Mouse (Mus musculus): ENCODE data around the gene Zfp358. TPM values are rescaled to one million over a fixed set of nuclear protein-coding genes. Genes with fewer than 3 reads are reported as not detected.

The Zfp358 gene
- polyA plus RNA-seq, 1 experiment from 2014 or later, result 66.2 TPM

DNA sequence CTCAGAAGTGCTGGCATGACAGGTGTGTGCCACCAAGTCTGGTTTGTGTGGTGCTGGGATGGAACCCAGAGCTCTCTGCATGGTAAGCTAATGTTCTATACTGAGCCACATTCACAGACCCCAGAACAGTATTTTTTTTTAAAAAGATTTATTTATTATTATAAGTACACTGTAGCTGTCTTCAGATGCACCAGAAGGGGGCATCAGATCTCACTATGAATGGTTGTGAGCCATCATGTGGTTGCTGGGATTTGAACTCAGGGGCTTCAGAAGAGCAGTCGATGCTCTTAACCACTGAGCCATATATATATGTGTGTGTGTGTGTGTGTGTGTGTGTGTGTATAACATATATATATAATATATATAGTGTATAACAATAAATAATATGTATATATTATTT, 24.1 kb upstream of the Zfp358 start:
- no peaks in the 10 kb centered on the region for H3K36me3 ChIP-seq (ENCODE audit: control insufficient read depth, insufficient read depth, low read length)
- 0 out of 2 replicates have a peak, but pooled peaks cover 3% of the 10 kb centered on the region for H3K4me1 ChIP-seq (ENCODE audit: control insufficient read depth, insufficient read depth, low read length)
- no peaks in the 10 kb centered on the region for H3K9me3 ChIP-seq (replicated peaks; ENCODE audit: control insufficient read depth, low read length)
- H3K9ac ChIP-seq (ENCODE audit: low read length), result no peak overlapping the region
- no peak for ATAC-seq
- 97% methylated on average over 1 of the region's 1 CpGs for WGBS
- no peak overlapping the region for H3K4me3 ChIP-seq (ENCODE audit: low read depth, low read length)
- H3K4me2 ChIP-seq (ENCODE audit: low read length), result no peak overlapping the region
- DNase-seq (ENCODE audit: low spot score), result no peak
- no peaks in the 10 kb centered on the region for H3K27me3 ChIP-seq (replicated peaks; ENCODE audit: control insufficient read depth, insufficient read depth, low read length)
- H3K27ac ChIP-seq (ENCODE audit: low read depth, low read length), result no peak overlapping the region

DNA sequence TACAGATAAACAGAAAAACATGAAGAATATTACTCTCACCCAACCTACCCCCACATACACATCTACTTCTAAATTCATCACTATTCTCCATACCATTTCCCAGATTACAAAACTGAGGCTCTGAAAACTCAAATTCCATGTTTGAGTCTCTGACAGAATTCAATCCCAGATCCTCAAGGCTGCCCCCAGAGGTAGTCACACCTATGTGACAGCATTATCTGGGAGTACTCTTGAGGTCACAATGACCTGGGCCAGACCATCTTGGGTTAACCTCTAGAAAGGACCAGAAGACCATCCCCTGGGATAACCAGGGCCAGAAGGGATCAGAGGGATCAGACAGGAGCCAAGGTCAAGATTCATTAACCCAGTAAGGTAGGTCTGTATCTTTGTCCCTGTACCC, 22.4 kb upstream of the Zfp358 start, which contains the start of gene Tex45:
Gene Tex45 (plus strand): TSS at position 301 of the 400 bp plus-strand sequence.
- DNase-seq (ENCODE audit: low spot score) (no peak), ATAC-seq (no peak)
- no peaks in the 10 kb centered on the region for H3K27me3 ChIP-seq (replicated peaks; ENCODE audit: control insufficient read depth, insufficient read depth, low read length)
- no peaks in the 10 kb centered on the region for H3K36me3 ChIP-seq (ENCODE audit: control insufficient read depth, insufficient read depth, low read length)
- no peaks in the 10 kb centered on the region for H3K9me3 ChIP-seq (replicated peaks; ENCODE audit: control insufficient read depth, low read length)
- 0 out of 2 replicates have a peak, but pooled peaks cover 3% of the 10 kb centered on the region for H3K4me1 ChIP-seq (ENCODE audit: control insufficient read depth, insufficient read depth, low read length)
- no peak within 1 kb of the TSS for H3K4me2 ChIP-seq (ENCODE audit: low read length)
- H3K4me3 ChIP-seq (ENCODE audit: low read depth, low read length), result no peak within 1 kb of the TSS
- no peak within 1 kb of the TSS for H3K9ac ChIP-seq (ENCODE audit: low read length)
- no peak within 1 kb of the TSS for H3K27ac ChIP-seq (ENCODE audit: low read depth, low read length)

DNA sequence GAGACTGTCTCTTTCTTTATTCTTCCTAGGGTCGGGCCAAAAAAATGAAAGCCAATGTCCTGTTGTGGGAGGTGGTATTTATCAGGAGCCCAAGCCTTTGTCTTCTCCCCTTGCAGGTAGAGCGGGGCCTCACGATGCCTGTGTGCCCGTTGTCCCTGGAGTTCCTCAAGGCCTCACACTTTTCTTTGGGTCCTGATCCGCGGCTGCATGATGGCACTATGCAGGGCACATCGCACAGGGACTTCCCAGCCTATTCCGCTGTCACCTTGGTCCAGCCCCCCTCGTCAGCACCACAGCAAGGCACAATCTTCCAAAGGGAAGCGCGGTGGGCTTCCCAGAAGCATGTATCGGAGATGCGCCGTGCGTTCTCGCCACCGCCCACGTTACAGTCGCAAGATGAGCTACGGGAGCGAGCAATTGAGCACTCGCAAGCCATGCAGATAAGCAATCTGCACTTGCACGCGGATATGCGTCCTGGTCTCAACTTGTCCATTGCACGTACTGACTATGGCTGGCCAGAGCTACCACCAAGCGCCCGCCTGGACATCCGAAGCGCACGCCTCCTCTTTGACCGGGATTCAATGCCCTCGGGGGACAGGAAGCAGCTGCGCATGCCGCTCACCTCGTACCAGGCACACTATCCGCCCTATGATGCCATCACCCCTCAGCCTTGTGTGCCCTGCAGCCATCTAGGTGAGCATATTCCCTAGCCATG, 17.1 kb upstream of the Zfp358 start:
- 40% methylated on average over 37 of the region's 37 CpGs for WGBS

DNA sequence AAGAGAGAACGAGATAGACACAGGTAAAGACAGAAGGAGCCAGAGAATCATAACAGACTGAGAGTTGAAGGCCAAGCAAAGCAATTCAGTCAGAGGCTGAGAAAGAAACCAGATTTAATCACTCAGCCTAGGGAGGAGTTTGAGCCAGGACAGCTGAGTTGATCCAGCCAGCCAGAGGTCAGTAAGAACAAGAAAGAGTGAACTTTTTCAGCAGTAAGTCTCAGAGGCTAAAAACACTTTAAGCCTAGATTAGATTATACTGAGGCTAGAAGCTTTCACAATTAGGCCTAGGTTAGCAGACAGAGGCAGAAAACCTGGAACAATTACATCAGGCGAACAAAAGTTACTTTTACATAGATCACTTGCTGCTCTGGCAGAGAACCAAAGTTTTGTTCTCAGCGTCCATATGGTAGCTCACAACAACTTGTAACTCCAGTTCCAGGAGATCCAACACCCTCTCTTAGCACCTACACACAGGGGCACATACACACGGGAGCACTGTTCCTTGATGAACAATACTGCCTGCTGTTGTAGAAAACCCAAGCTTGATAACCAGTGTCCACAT, 12.6 kb upstream of the Zfp358 start:
- no peaks in the 10 kb centered on the region for H3K36me3 ChIP-seq (ENCODE audit: control insufficient read depth, insufficient read depth, low read length)
- no peaks in the 10 kb centered on the region for H3K9me3 ChIP-seq (replicated peaks; ENCODE audit: control insufficient read depth, low read length)
- H3K4me3 ChIP-seq (ENCODE audit: low read depth, low read length), result no peak overlapping the region
- WGBS, result 74% methylated on average over 4 of the region's 4 CpGs
- H3K27ac ChIP-seq (ENCODE audit: low read depth, low read length), result no peak overlapping the region
- DNase-seq (ENCODE audit: low spot score) (no peak), ATAC-seq (no peak)
- no peak overlapping the region for H3K4me2 ChIP-seq (ENCODE audit: low read length)
- no peak overlapping the region for H3K9ac ChIP-seq (ENCODE audit: low read length)
- no peaks in the 10 kb centered on the region for H3K27me3 ChIP-seq (replicated peaks; ENCODE audit: control insufficient read depth, insufficient read depth, low read length)
- H3K4me1 ChIP-seq (ENCODE audit: control insufficient read depth, insufficient read depth, low read length), result no peaks in the 10 kb centered on the region

More for the DNA sequence above, 17.1 kb upstream of the Zfp358 start:
- Histone ChIP-seq H3K9me3 (replicated peaks; ENCODE audit: control insufficient read depth, low read length) (no peaks in the 10 kb centered on the region), H3K4me3 (ENCODE audit: low read depth, low read length) (peak overlapping the region; percentile 14), H3K4me2 (ENCODE audit: low read length) (peak overlapping the region; percentile 46), H3K9ac (ENCODE audit: low read length) (peak overlapping the region; percentile 46), H3K4me1 (ENCODE audit: control insufficient read depth, insufficient read depth, low read length) (no peaks in the 10 kb centered on the region), H3K36me3 (ENCODE audit: control insufficient read depth, insufficient read depth, low read length) (no peaks in the 10 kb centered on the region), H3K27me3 (replicated peaks; ENCODE audit: control insufficient read depth, insufficient read depth, low read length) (no peaks in the 10 kb centered on the region), H3K27ac (ENCODE audit: low read depth, low read length) (no peak overlapping the region)
- DNase-seq (ENCODE audit: low spot score) (peak; percentile 36), ATAC-seq (peak; percentile 42)

DNA sequence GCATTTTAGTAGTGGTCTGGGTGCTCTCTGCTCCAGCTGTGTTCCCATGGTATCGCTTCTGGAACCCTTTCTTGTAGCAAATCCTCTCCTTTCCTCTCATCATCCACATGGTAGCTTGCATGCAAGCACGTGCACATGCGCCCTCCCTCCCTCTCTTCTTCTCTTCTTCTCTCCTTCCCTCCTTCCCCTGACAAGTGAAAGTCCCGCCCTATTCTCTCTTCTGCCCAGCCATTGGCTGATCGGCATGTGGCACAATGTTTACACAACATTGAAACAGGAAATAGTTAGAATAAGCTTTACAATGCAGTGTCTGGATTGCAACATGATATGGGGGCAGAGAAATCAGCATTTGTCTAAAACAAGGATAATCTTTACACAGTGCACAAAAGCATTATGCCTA, 11.3 kb upstream of the Zfp358 start:
- no peak overlapping the region for H3K4me3 ChIP-seq (ENCODE audit: low read depth, low read length)
- WGBS, result 67% methylated on average over 5 of the region's 5 CpGs

DNA sequence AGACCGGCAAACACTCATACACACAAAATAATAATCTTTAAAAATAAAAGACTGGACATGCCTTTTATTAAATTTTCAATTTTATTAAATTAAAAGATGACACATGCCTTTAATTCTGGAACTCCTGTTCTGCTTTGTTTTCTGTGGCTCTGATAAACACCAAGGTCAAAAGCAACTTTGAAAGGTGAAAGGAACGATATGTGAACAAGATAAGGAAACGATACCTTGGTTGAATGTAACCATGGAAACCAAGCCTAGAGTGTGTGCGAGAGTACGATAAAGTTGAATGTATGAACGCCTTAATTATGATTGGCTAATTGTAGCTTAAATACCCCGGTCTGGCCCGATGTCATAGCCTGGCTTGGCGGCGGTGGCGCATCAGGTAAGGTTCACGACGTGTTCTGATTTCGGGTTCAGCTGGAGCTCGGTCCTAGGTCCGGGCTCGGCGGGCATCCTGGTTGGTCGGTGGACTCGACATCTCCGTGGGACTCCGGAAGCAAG, 10.6 kb upstream of the Zfp358 start:
- no peak overlapping the region for H3K4me3 ChIP-seq (ENCODE audit: low read depth, low read length)
- no peak overlapping the region for H3K4me2 ChIP-seq (ENCODE audit: low read length)
- no peaks in the 10 kb centered on the region for H3K36me3 ChIP-seq (ENCODE audit: control insufficient read depth, insufficient read depth, low read length)
- no peak for DNase-seq (ENCODE audit: low spot score)
- H3K27ac ChIP-seq (ENCODE audit: low read depth, low read length), result no peak overlapping the region
- no peaks in the 10 kb centered on the region for H3K27me3 ChIP-seq (replicated peaks; ENCODE audit: control insufficient read depth, insufficient read depth, low read length)
- H3K4me1 ChIP-seq (ENCODE audit: control insufficient read depth, insufficient read depth, low read length), result no peaks in the 10 kb centered on the region
- H3K9me3 ChIP-seq (replicated peaks; ENCODE audit: control insufficient read depth, low read length), result no peaks in the 10 kb centered on the region
- no peak for ATAC-seq
- 91% methylated on average over 22 of the region's 22 CpGs for WGBS
- H3K9ac ChIP-seq (ENCODE audit: low read length), result no peak overlapping the region

More for the DNA sequence above, 11.3 kb upstream of the Zfp358 start:
- Histone ChIP-seq H3K27me3 (replicated peaks; ENCODE audit: control insufficient read depth, insufficient read depth, low read length) (no peaks in the 10 kb centered on the region), H3K27ac (ENCODE audit: low read depth, low read length) (no peak overlapping the region), H3K4me1 (ENCODE audit: control insufficient read depth, insufficient read depth, low read length) (no peaks in the 10 kb centered on the region), H3K9me3 (replicated peaks; ENCODE audit: control insufficient read depth, low read length) (no peaks in the 10 kb centered on the region), H3K4me2 (ENCODE audit: low read length) (no peak overlapping the region), H3K36me3 (ENCODE audit: control insufficient read depth, insufficient read depth, low read length) (no peaks in the 10 kb centered on the region), H3K9ac (ENCODE audit: low read length) (no peak overlapping the region)
- DNase-seq (ENCODE audit: low spot score) (no peak), ATAC-seq (no peak)

DNA sequence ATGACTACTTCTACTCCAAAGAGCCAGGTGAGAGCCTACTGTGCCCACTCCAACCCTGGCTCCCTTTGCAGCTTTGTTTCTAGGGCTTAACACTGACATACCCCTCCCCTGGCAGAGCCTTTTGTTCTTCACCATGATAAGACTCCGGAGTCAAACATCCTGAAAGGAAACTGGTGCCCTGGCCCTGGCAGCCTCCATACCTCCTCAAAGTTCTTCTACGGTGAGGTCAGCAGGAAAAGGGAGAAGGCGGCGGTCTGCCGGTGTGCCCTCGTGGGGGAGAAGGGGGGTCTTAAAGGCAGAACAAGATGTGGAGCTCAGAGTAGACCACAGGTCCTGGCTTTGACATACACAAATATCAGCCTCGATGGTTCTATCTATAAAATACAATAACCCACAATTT, 9.4 kb upstream of the Zfp358 start:
- Histone ChIP-seq H3K9ac (ENCODE audit: low read length) (no peak overlapping the region), H3K4me3 (ENCODE audit: low read depth, low read length) (no peak overlapping the region), H3K36me3 (ENCODE audit: control insufficient read depth, insufficient read depth, low read length) (no peaks in the 10 kb centered on the region), H3K27ac (ENCODE audit: low read depth, low read length) (no peak overlapping the region), H3K9me3 (replicated peaks; ENCODE audit: control insufficient read depth, low read length) (no peaks in the 10 kb centered on the region), H3K4me1 (ENCODE audit: control insufficient read depth, insufficient read depth, low read length) (no peaks in the 10 kb centered on the region), H3K4me2 (ENCODE audit: low read length) (no peak overlapping the region), H3K27me3 (replicated peaks; ENCODE audit: control insufficient read depth, insufficient read depth, low read length) (no peaks in the 10 kb centered on the region)
- no peak for ATAC-seq
- DNase-seq (ENCODE audit: low spot score), result no peak
- 87% methylated on average over 7 of the region's 7 CpGs for WGBS

DNA sequence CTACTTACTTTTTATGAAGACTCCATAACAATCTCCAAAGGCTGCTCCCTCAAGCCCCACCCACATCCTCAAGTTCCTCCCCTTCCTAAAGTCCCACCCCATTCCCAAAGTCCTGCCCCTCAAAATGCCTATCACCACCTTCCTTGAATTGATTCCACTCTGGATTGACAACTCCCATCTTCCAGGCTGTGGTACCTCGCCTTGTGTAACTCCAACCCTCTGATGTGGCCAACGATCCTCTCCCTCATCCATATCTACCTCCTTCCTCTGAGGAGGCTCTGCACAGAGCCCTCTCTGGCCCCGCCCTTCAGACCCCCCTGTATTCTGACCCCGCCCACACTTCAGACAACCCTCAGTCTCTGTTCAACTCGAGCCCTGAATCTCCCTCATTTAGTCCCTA, 7.7 kb upstream of the Zfp358 start:
- H3K9me3 ChIP-seq (replicated peaks; ENCODE audit: control insufficient read depth, low read length), result no peaks in the 10 kb centered on the region
- H3K27ac ChIP-seq (ENCODE audit: low read depth, low read length), result no peak overlapping the region
- H3K9ac ChIP-seq (ENCODE audit: low read length), result no peak overlapping the region
- ATAC-seq (no peak), DNase-seq (ENCODE audit: low spot score) (no peak)
- H3K27me3 ChIP-seq (replicated peaks; ENCODE audit: control insufficient read depth, insufficient read depth, low read length), result no peaks in the 10 kb centered on the region
- 32% methylated on average over 5 of the region's 5 CpGs for WGBS
- H3K4me2 ChIP-seq (ENCODE audit: low read length), result no peak overlapping the region
- H3K36me3 ChIP-seq (ENCODE audit: control insufficient read depth, insufficient read depth, low read length), result no peaks in the 10 kb centered on the region
- no peaks in the 10 kb centered on the region for H3K4me1 ChIP-seq (ENCODE audit: control insufficient read depth, insufficient read depth, low read length)
- no peak overlapping the region for H3K4me3 ChIP-seq (ENCODE audit: low read depth, low read length)

DNA sequence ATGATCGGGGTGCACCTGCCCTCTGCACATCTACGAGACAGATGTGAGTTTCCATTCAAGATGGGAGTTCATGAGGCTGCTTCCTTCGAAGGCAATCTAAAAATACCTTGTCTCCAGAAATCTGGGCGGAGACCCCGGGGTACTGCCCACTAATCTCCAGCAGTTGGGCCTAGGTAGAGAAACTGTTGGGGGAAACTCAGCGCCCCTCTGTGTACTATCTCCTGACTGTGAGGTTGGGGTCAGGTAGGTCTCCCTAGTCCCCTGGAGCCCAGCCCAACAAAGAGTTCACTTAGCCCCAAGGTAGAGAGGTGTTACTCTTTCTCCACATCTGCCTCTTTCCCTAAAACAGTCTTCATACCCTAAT, 889 bp downstream of the Zfp358 start:
- 37% methylated on average over 6 of the region's 6 CpGs for WGBS
- DNase-seq (ENCODE audit: low spot score), result peak; percentile 12
- Histone ChIP-seq H3K9me3 (replicated peaks; ENCODE audit: control insufficient read depth, low read length) (no peaks in the 10 kb centered on the region), H3K27ac (ENCODE audit: low read depth, low read length) (peak overlapping the region; percentile 91; the same call in 1 of the 2 replicates), H3K4me3 (ENCODE audit: low read depth, low read length) (peak overlapping the region; percentile 90), H3K9ac (ENCODE audit: low read length) (peak overlapping the region; percentile 99), H3K4me2 (ENCODE audit: low read length) (peak overlapping the region; percentile 78), H3K4me1 (ENCODE audit: control insufficient read depth, insufficient read depth, low read length) (peaks cover 6% of the 10 kb centered on the region; the same call in 1 of the 2 replicates), H3K27me3 (replicated peaks; ENCODE audit: control insufficient read depth, insufficient read depth, low read length) (no peaks in the 10 kb centered on the region), H3K36me3 (ENCODE audit: control insufficient read depth, insufficient read depth, low read length) (peaks cover 34% of the 10 kb centered on the region)
- peak; percentile 4; the same call in 1 of the 2 replicates for ATAC-seq
